Mouse (Mus musculus) heart, embryonic 13.5 days (tissue): ENCODE measurements around the gene Ncl. TPM values are rescaled to one million over a fixed set of nuclear protein-coding genes. Genes with fewer than 3 reads are reported as not detected.
"Not testable (repeated sequence)": the region's sequence is repeated elsewhere in the genome, so short reads cannot be mapped to it uniquely, and the experiment has no call there.

Experiments used
- ATAC-seq: fragments of 200-750 bp; cut with Nextera tagmentation; 2 replicates; pipeline ENCODE4 v1.8.0; 2017; ENCODE audit warnings: moderate TSS enrichment; ENCODE audit not compliant: insufficient number of reproducible peaks, low FRiP score, low TSS enrichment; ENCODE audit errors: extremely low read depth
- H3K27ac ChIP-seq: fragments of 300-500 bp; sonication (generic); replicated peaks from 2 replicates; pipeline ENCODE4 v1.5.1; 2015; ENCODE audit warnings: moderate library complexity, mild to moderate bottlenecking, inconsistent platforms
- H3K27me3 ChIP-seq: fragments of 300-500 bp; sonication (generic); replicated peaks from 2 replicates; pipeline ENCODE4 v1.6.1; 2015; ENCODE audit warnings: mild to moderate bottlenecking, inconsistent platforms
- H3K36me3 ChIP-seq: fragments of 300-500 bp; sonication (generic); 2 replicates; pipeline ENCODE4 v1.6.1; 2015; ENCODE audit warnings: mild to moderate bottlenecking, inconsistent platforms
- H3K4me1 ChIP-seq: fragments of 300-500 bp; sonication (generic); 2 replicates; pipeline ENCODE4 v1.6.1; 2015; ENCODE audit warnings: inconsistent platforms
- H3K4me2 ChIP-seq: fragments of 300-500 bp; sonication (generic); 2 replicates; pipeline ENCODE4 v1.6.1; 2015; ENCODE audit warnings: inconsistent platforms, mild to moderate bottlenecking, moderate library complexity
- H3K4me3 ChIP-seq: fragments of 300-500 bp; sonication (generic); 2 replicates; pipeline ENCODE4 v1.5.1; 2015; ENCODE audit warnings: moderate library complexity, mild to moderate bottlenecking, inconsistent platforms
- H3K9ac ChIP-seq: fragments of 300-500 bp; sonication (generic); 2 replicates; pipeline ENCODE4 v1.6.1; 2015; ENCODE audit warnings: inconsistent platforms, mild to moderate bottlenecking, moderate library complexity
- H3K9me3 ChIP-seq: fragments of 300-500 bp; sonication (generic); 2 replicates; pipeline ENCODE4 v1.6.1; 2016; ENCODE audit warnings: inconsistent platforms
- WGBS: fragments of 180-500 bp; shearing (Covaris S2); methylation state at CpG from one replicate; pipeline ENCODE4 v1.1.7; 2015; ENCODE audit warnings: mixed read lengths; 5-methylcytosine and 5-hydroxymethylcytosine counted together
- polyA plus RNA-seq: library from polyadenylated mRNA; unstranded; fragments of >200 nt; fragmentation: Nextera tagmentation; extraction: Ambion mirVana; gene quantifications from 2 replicates; pipeline ENCODE4 v1.2.1, GENCODE M21; 2015

Ncl gene
- polyA plus RNA-seq, 1 experiment from 2014 or later = 247 TPM

GRCm38 (mm10) chr1:86345069-86345468, 14.1 kb downstream of the Ncl start:
- Histone ChIP-seq H3K4me2 (no peak overlapping the region), H3K36me3 (peaks cover 41% of the 10 kb centered on the region), H3K27ac (no peak overlapping the region), H3K4me1 (no peaks in the 10 kb centered on the region), H3K27me3 (no peaks in the 10 kb centered on the region), H3K9me3 (no peaks in the 10 kb centered on the region), H3K9ac (no peak overlapping the region), H3K4me3 (no peak overlapping the region)
- no peak for ATAC-seq
- 82% methylated on average over 4 of the region's 4 CpGs for WGBS

GRCm38 (mm10) chr1:86343969-86344861, 15.0 kb downstream of the Ncl start:
- H3K4me2 ChIP-seq = no peak overlapping the region
- no peak for ATAC-seq
- H3K36me3 ChIP-seq = peaks cover 32% of the 10 kb centered on the region
- H3K9ac ChIP-seq = no peak overlapping the region
- H3K9me3 ChIP-seq = no peaks in the 10 kb centered on the region
- H3K27ac ChIP-seq = no peak overlapping the region
- 50% methylated on average over 4 of the region's 4 CpGs for WGBS
- no peak overlapping the region for H3K4me3 ChIP-seq
- no peaks in the 10 kb centered on the region for H3K4me1 ChIP-seq
- no peaks in the 10 kb centered on the region for H3K27me3 ChIP-seq

- ATAC-seq = no peak
Observed at GRCm38 (mm10) chr1:86343087-86343645, 16.0 kb downstream of the Ncl start.

GRCm38 (mm10) chr1:86342371-86342770, 16.8 kb downstream of the Ncl start:
- no peak overlapping the region for H3K4me2 ChIP-seq
- 84% methylated on average over 2 of the region's 2 CpGs for WGBS
- H3K4me3 ChIP-seq = no peak overlapping the region
- no peak overlapping the region for H3K27ac ChIP-seq
- H3K4me1 ChIP-seq = no peaks in the 10 kb centered on the region
- H3K9me3 ChIP-seq = no peaks in the 10 kb centered on the region
- no peak for ATAC-seq
- H3K9ac ChIP-seq = no peak overlapping the region
- no peaks in the 10 kb centered on the region for H3K27me3 ChIP-seq
- H3K36me3 ChIP-seq = peaks cover 14% of the 10 kb centered on the region

More at GRCm38 (mm10) chr1:86343087-86343645, 16.0 kb downstream of the Ncl start:
- no peak overlapping the region for H3K4me2 ChIP-seq
- WGBS = 80% methylated on average over 1 of the region's 1 CpGs
- H3K27me3 ChIP-seq = no peaks in the 10 kb centered on the region
- peaks cover 22% of the 10 kb centered on the region for H3K36me3 ChIP-seq
- no peaks in the 10 kb centered on the region for H3K9me3 ChIP-seq
- no peak overlapping the region for H3K9ac ChIP-seq
- no peak overlapping the region for H3K4me3 ChIP-seq
- H3K27ac ChIP-seq = no peak overlapping the region
- no peaks in the 10 kb centered on the region for H3K4me1 ChIP-seq

- H3K27me3 ChIP-seq, H3K9ac ChIP-seq, H3K4me3 ChIP-seq, H3K4me2 ChIP-seq, ATAC-seq, H3K4me1 ChIP-seq, H3K36me3 ChIP-seq, H3K9me3 ChIP-seq, H3K27ac ChIP-seq: not testable (repeated sequence)
- WGBS = 60% methylated on average over 2 of the region's 2 CpGs
Observed at GRCm38 (mm10) chr1:86341096-86341495, 18.1 kb downstream of the Ncl start.

GRCm38 (mm10) chr1:86339156-86339812, 19.9 kb downstream of the Ncl start:
- 27% methylated on average over 4 of the region's 4 CpGs for WGBS
- H3K9ac ChIP-seq = no peak overlapping the region
- H3K4me2 ChIP-seq = no peak overlapping the region
- no peak overlapping the region for H3K4me3 ChIP-seq
- peaks cover 6% of the 10 kb centered on the region; the same call in 1 of the 2 replicates for H3K27me3 ChIP-seq
- no peaks in the 10 kb centered on the region for H3K9me3 ChIP-seq
- no peak for ATAC-seq
- no peak overlapping the region for H3K27ac ChIP-seq
- H3K4me1 ChIP-seq = no peaks in the 10 kb centered on the region
- H3K36me3 ChIP-seq = no peaks in the 10 kb centered on the region

- Histone ChIP-seq H3K9ac (no peak overlapping the region), H3K27ac (no peak overlapping the region), H3K27me3 (peaks cover 8% of the 10 kb centered on the region; the same call in 1 of the 2 replicates), H3K4me2 (no peak overlapping the region), H3K4me3 (no peak overlapping the region), H3K4me1 (no peaks in the 10 kb centered on the region), H3K9me3 (no peaks in the 10 kb centered on the region), H3K36me3 (no peaks in the 10 kb centered on the region)
- ATAC-seq = no peak
- 36% methylated on average over 2 of the region's 2 CpGs for WGBS
Observed at GRCm38 (mm10) chr1:86336330-86336729, 22.9 kb downstream of the Ncl start.

- Histone ChIP-seq H3K4me2 (no peak overlapping the region), H3K4me3 (no peak overlapping the region), H3K27me3 (no peaks in the 10 kb centered on the region), H3K9me3 (no peaks in the 10 kb centered on the region), H3K27ac (no peak overlapping the region), H3K9ac (no peak overlapping the region), H3K4me1 (no peaks in the 10 kb centered on the region), H3K36me3 (no peaks in the 10 kb centered on the region)
- WGBS = 80% methylated on average over 6 of the region's 8 CpGs
- ATAC-seq = no peak
Observed at GRCm38 (mm10) chr1:86320822-86321413, 38.3 kb downstream of the Ncl start.

GRCm38 (mm10) chr1:86313772-86314125, 45.5 kb downstream of the Ncl start:
- peaks cover 12% of the 10 kb centered on the region; the same call in 1 of the 2 replicates for H3K27me3 ChIP-seq
- H3K9me3 ChIP-seq = no peaks in the 10 kb centered on the region
- H3K36me3 ChIP-seq = no peaks in the 10 kb centered on the region
- 24% methylated on average over 15 of the region's 15 CpGs for WGBS
- H3K4me1 ChIP-seq = no peaks in the 10 kb centered on the region; the same call in 1 of the 2 replicates
- H3K4me3 ChIP-seq = no peak overlapping the region; the same call in 1 of the 2 replicates
- no peak overlapping the region for H3K9ac ChIP-seq
- no peak for ATAC-seq
- H3K27ac ChIP-seq = no peak overlapping the region
- H3K4me2 ChIP-seq = peak overlapping the region; percentile 37

- ATAC-seq = no peak
- H3K27ac ChIP-seq = no peak overlapping the region
- peak overlapping the region; percentile 37 for H3K4me2 ChIP-seq
- H3K9ac ChIP-seq = no peak overlapping the region
- H3K9me3 ChIP-seq = no peaks in the 10 kb centered on the region
- peaks cover 12% of the 10 kb centered on the region; the same call in 1 of the 2 replicates for H3K27me3 ChIP-seq
- H3K4me3 ChIP-seq = no peak overlapping the region; the same call in 1 of the 2 replicates
- no peaks in the 10 kb centered on the region; the same call in 1 of the 2 replicates for H3K4me1 ChIP-seq
- WGBS = 47% methylated on average over 16 of the region's 16 CpGs
- no peaks in the 10 kb centered on the region for H3K36me3 ChIP-seq
Observed at GRCm38 (mm10) chr1:86313096-86313771, 46.0 kb downstream of the Ncl start.

- Histone ChIP-seq H3K9ac (no peak overlapping the region), H3K27me3 (peaks cover 15% of the 10 kb centered on the region; the same call in 1 of the 2 replicates), H3K36me3 (no peaks in the 10 kb centered on the region), H3K9me3 (no peaks in the 10 kb centered on the region), H3K27ac (no peak overlapping the region), H3K4me2 (no peak overlapping the region), H3K4me1 (no peaks in the 10 kb centered on the region; the same call in 1 of the 2 replicates), H3K4me3 (no peak overlapping the region)
- WGBS = 73% methylated on average over 3 of the region's 3 CpGs
- no peak for ATAC-seq
Observed at GRCm38 (mm10) chr1:86312269-86312668, 46.9 kb downstream of the Ncl start.
